Mouse (Mus musculus): ENCODE results near the gene Dnajc14. TPM values are rescaled to one million over a fixed set of nuclear protein-coding genes. Genes with fewer than 3 reads are reported as not detected.

Dnajc14 gene
- polyA plus RNA-seq, 1 experiment from 2014 or later = 50.6 TPM

DNA sequence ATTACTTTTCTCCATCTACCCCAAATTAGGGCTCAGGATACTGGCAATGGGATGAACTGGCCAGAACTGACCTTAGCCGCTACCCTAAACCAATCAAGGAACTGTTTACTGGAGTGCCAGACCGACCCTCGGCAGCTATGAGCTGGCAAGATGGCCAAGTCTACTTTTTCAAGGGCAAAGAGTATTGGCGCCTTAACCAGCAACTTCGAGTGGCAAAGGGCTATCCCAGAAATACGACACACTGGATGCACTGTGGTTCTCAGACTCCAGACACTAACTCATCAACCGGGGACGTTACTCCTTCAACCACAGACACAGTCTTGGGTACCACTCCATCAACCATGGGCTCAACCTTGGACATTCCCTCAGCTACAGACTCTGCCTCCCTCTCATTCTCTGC lies 5.2 kb upstream of the Dnajc14 start:
- H3K36me3 ChIP-seq = peaks cover 15% of the 10 kb centered on the region; the same call in 1 of the 2 replicates
- no peak overlapping the region for H3K9ac ChIP-seq (replicated peaks)
- no peak overlapping the region for H3K27ac ChIP-seq (replicated peaks)
- no peaks in the 10 kb centered on the region for H3K9me3 ChIP-seq (replicated peaks)
- ATAC-seq (ENCODE audit: low FRiP score) = no peak
- WGBS = 95% methylated on average over 8 of the region's 8 CpGs
- peaks cover 19% of the 10 kb centered on the region for H3K4me1 ChIP-seq
- no peaks in the 10 kb centered on the region for H3K27me3 ChIP-seq (replicated peaks)
- H3K4me2 ChIP-seq = no peak overlapping the region
- no peak overlapping the region for H3K4me3 ChIP-seq (replicated peaks)

DNA sequence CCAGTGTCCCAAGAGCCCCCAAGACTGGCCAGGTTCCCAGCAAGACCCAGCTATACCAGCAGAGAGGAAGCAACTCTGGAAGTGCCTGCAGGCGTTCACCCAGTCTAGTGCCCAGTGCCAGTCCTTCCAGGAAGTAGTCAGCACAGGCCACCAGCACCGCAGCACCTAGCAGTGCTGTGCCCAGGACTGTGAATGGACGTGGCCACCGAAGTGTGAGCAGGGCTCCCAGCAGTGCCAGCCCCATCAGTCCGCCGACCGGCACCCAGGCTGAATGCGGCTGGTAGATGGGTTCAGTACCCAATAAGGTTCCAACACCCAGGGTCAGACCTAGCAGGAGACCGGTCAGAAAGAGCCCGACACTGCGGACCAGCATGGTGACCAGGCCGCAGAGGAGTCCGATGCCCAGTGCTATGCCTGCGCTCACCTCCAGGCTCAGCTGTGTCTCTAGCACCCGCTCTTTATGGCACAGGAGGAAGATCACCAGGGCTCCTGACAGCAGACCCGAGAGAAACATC lies 1.8 kb upstream of the Dnajc14 start:
- peaks cover 15% of the 10 kb centered on the region; the same call in 1 of the 2 replicates for H3K36me3 ChIP-seq
- peaks cover 34% of the 10 kb centered on the region for H3K4me1 ChIP-seq
- 89% methylated on average over 16 of the region's 16 CpGs for WGBS
- no peak overlapping the region for H3K4me3 ChIP-seq (replicated peaks)
- H3K9ac ChIP-seq (replicated peaks) = peak overlapping the region; percentile 38; the same call in 1 of the 2 replicates
- H3K4me2 ChIP-seq = no peak overlapping the region; the same call in 1 of the 2 replicates
- no peak overlapping the region for H3K27ac ChIP-seq (replicated peaks)
- H3K9me3 ChIP-seq (replicated peaks) = no peaks in the 10 kb centered on the region
- no peaks in the 10 kb centered on the region for H3K27me3 ChIP-seq (replicated peaks)
- ATAC-seq (ENCODE audit: low FRiP score) = no peak

GRCm38 (mm10) chr10:128802956-128803355 lies 906 bp upstream of the Dnajc14 start:
- Histone ChIP-seq H3K4me3 (replicated peaks) (peak overlapping the region; percentile 86), H3K4me1 (peaks cover 43% of the 10 kb centered on the region), H3K9ac (replicated peaks) (peak overlapping the region; percentile 91), H3K4me2 (peak overlapping the region; percentile 67), H3K27me3 (replicated peaks) (no peaks in the 10 kb centered on the region), H3K9me3 (replicated peaks) (no peaks in the 10 kb centered on the region), H3K27ac (replicated peaks) (peak overlapping the region; percentile 98; the same call in 1 of the 2 replicates), H3K36me3 (peaks cover 15% of the 10 kb centered on the region; the same call in 1 of the 2 replicates)
- 66% methylated on average over 4 of the region's 4 CpGs for WGBS
- ATAC-seq (ENCODE audit: low FRiP score) = no peak

DNA sequence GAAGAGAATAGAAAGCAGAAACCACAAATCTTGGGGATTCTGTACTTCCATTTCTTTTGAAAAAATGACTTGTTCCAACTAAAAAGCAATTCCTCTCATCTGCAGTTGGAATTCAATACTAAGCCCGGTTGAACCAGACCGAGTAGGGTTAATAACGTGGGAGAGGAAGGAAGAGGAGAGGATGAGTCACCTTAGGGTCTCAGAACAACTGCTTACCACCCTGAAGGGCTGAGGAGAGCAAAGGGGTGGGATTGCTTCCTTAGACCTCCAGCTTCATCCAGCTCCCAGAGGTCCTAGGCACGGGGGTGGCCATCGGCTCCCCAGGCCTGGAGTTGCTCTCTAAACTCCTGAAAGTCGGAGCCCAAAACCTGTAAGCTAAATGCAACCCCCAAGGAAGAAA lies 501 bp upstream of the Dnajc14 start:
- Histone ChIP-seq H3K4me3 (replicated peaks) (peak overlapping the region; percentile 86), H3K4me2 (peak overlapping the region; percentile 67), H3K27ac (replicated peaks) (peak overlapping the region; percentile 98), H3K36me3 (peaks cover 11% of the 10 kb centered on the region; the same call in 1 of the 2 replicates), H3K27me3 (replicated peaks) (no peaks in the 10 kb centered on the region), H3K4me1 (peaks cover 47% of the 10 kb centered on the region), H3K9ac (replicated peaks) (peak overlapping the region; percentile 91), H3K9me3 (replicated peaks) (no peaks in the 10 kb centered on the region)
- no peak for ATAC-seq (ENCODE audit: low FRiP score)
- WGBS = 20% methylated on average over 6 of the region's 6 CpGs

GRCm38 (mm10) chr10:128804271-128805091 lies 619 bp downstream of the Dnajc14 start, which contains the start of gene Tmem198b:
Gene Tmem198b (minus strand): TSS chr10:128804370.
- peak; percentile 75 for ATAC-seq (ENCODE audit: low FRiP score)
- peaks cover 13% of the 10 kb centered on the region; the same call in 1 of the 2 replicates for H3K36me3 ChIP-seq
- WGBS = under 1% methylated on average over 28 of the region's 28 CpGs
- H3K4me1 ChIP-seq = peaks cover 58% of the 10 kb centered on the region
- no peaks in the 10 kb centered on the region for H3K27me3 ChIP-seq (replicated peaks)
- H3K9ac ChIP-seq (replicated peaks) = peak within 1 kb of the TSS; percentile 91
- no peaks in the 10 kb centered on the region for H3K9me3 ChIP-seq (replicated peaks)
- H3K4me2 ChIP-seq = peak within 1 kb of the TSS; percentile 67
- peak within 1 kb of the TSS; percentile 86 for H3K4me3 ChIP-seq (replicated peaks)
- H3K27ac ChIP-seq (replicated peaks) = peak within 1 kb of the TSS; percentile 98

- H3K27ac ChIP-seq (replicated peaks) = peak overlapping the region; percentile 98
- peak overlapping the region; percentile 86 for H3K4me3 ChIP-seq (replicated peaks)
- peak overlapping the region; percentile 67 for H3K4me2 ChIP-seq
- under 1% methylated on average over 69 of the region's 70 CpGs for WGBS
- peak; percentile 94 for ATAC-seq (ENCODE audit: low FRiP score)
- H3K9ac ChIP-seq (replicated peaks) = peak overlapping the region; percentile 91
- peaks cover 66% of the 10 kb centered on the region for H3K4me1 ChIP-seq
- no peaks in the 10 kb centered on the region for H3K9me3 ChIP-seq (replicated peaks)
- no peaks in the 10 kb centered on the region for H3K27me3 ChIP-seq (replicated peaks)
- peaks cover 12% of the 10 kb centered on the region; the same call in 1 of the 2 replicates for H3K36me3 ChIP-seq
These were observed 1.5 kb downstream of the Dnajc14 start for GRCm38 (mm10) chr10:128805092-128806000.

- Histone ChIP-seq H3K4me2 (peak overlapping the region; percentile 67), H3K4me1 (peaks cover 68% of the 10 kb centered on the region), H3K9ac (replicated peaks) (peak overlapping the region; percentile 91), H3K9me3 (replicated peaks) (no peaks in the 10 kb centered on the region), H3K36me3 (peaks cover 6% of the 10 kb centered on the region; the same call in 1 of the 2 replicates), H3K27me3 (replicated peaks) (no peaks in the 10 kb centered on the region), H3K27ac (replicated peaks) (peak overlapping the region; percentile 98; the same call in 1 of the 2 replicates), H3K4me3 (replicated peaks) (peak overlapping the region; percentile 86)
- ATAC-seq (ENCODE audit: low FRiP score) = no peak
- 65% methylated on average over 6 of the region's 6 CpGs for WGBS
These were observed 2.2 kb downstream of the Dnajc14 start for GRCm38 (mm10) chr10:128806086-128806485.

DNA sequence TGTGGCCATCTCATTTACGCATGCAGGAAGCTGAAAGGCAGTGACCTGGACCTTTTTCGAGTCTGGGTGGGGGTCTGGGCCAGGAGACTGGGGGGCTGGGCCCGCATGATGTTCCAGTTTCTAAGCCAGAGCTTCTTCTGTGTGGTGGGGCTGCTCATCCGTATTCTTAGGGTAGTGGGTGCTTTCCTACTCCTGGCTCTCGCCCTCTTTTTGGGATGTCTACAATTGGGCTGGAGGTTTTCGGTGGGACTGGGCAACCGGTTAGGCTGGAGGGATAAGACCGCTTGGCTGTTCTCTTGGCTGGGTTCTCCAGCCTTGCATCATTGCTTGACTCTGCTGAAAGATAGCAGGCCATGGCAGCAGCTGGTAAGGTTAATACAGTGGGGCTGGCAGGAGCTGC lies 3.2 kb downstream of the Dnajc14 start:
- Histone ChIP-seq H3K9me3 (replicated peaks) (no peaks in the 10 kb centered on the region), H3K4me3 (replicated peaks) (peak overlapping the region; percentile 86), H3K9ac (replicated peaks) (peak overlapping the region; percentile 20; the same call in 1 of the 2 replicates), H3K4me1 (peaks cover 65% of the 10 kb centered on the region), H3K36me3 (0 out of 2 replicates have a peak, but pooled peaks cover 4% of the 10 kb centered on the region), H3K4me2 (peak overlapping the region; percentile 67), H3K27ac (replicated peaks) (no peak overlapping the region), H3K27me3 (replicated peaks) (no peaks in the 10 kb centered on the region)
- ATAC-seq (ENCODE audit: low FRiP score) = no peak
- WGBS = 95% methylated on average over 8 of the region's 8 CpGs

- Histone ChIP-seq H3K36me3 (peaks cover 58% of the 10 kb centered on the region), H3K9me3 (replicated peaks) (no peaks in the 10 kb centered on the region), H3K27me3 (replicated peaks) (no peaks in the 10 kb centered on the region), H3K4me1 (peaks cover 8% of the 10 kb centered on the region), H3K4me3 (replicated peaks) (no peak within 1 kb of the TSS), H3K4me2 (no peak within 1 kb of the TSS), H3K9ac (replicated peaks) (no peak within 1 kb of the TSS), H3K27ac (replicated peaks) (no peak within 1 kb of the TSS)
- ATAC-seq (ENCODE audit: low FRiP score) = no peak
- 93% methylated on average over 13 of the region's 13 CpGs for WGBS
These were observed 13.2 kb downstream of the Dnajc14 start, which contains the start of gene Sarnp for GRCm38 (mm10) chr10:128817033-128817432. Gene Sarnp (plus strand): TSS chr10:128817333.

DNA sequence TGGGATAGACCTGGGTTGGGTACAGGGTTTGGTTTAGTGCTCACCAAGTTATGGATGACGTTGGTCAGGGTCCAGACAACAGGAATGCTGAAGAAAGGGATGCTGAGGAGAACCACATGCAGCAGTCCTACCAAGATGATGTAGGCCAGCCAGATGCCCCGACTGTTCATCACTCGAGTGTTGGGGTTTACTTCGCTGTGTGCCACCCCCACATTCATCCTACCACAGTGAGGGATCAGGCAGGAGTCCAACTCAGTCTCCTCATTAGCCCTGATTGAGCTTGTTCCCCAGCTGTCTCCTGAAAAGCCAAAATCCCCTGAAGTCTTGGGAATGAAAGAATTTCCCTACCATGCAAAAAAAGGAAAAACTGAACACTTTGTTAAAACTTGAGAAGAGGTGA lies 16.4 kb downstream of the Dnajc14 start:
- Histone ChIP-seq H3K36me3 (peaks cover 44% of the 10 kb centered on the region), H3K4me1 (peaks cover 20% of the 10 kb centered on the region), H3K4me3 (replicated peaks) (no peak overlapping the region), H3K27ac (replicated peaks) (no peak overlapping the region), H3K4me2 (no peak overlapping the region), H3K9ac (replicated peaks) (no peak overlapping the region), H3K9me3 (replicated peaks) (no peaks in the 10 kb centered on the region), H3K27me3 (replicated peaks) (no peaks in the 10 kb centered on the region)
- 88% methylated on average over 4 of the region's 4 CpGs for WGBS
- ATAC-seq (ENCODE audit: low FRiP score) = no peak

Measured in neural tube, embryonic 15.5 days (tissue).